Mouse (Mus musculus): ENCODE data around the gene Spata13.

The Spata13 gene

DNA sequence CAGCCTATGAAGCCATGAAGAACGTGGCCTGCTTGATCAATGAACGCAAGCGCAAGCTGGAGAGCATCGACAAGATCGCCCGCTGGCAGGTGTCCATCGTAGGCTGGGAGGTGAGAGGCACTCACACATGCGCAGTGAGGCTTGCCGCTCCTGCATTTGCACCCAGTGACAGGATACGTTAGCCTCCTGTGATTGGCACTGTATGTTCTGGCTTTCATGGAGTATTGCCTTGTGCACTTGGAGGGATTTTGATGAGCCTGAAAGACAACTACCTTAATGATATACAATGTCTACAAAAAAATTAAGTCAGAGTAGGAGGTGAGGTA is 120.0 kb downstream of the Spata13 start:
- DNase-seq: no peak

GRCm38 (mm10) chr14:60754656-60755055 is 120.9 kb downstream of the Spata13 start:
- DNase-seq: no peak

- no peak for DNase-seq
Observed at GRCm38 (mm10) chr14:60756271-60756670, 122.5 kb downstream of the Spata13 start.

DNA sequence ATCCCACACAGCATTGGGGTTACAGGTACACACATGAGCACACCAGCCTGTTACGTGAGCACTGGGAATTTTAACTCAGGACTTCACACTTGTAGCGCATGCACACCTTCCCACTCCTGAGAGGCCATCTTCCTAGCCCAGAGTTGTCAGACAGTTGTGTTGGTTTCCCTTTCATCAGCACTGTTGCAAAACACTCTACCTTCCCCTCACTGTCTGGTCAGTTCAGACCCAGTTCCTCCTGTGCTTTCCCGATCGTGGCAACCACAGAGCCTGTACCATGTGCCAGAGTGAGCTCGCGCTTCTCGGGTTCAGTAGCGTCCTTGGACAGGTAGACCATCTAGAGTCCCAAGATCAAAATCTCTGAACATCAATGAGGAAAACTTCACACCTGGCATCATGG is 123.5 kb downstream of the Spata13 start:
- DNase-seq: no peak

DNA sequence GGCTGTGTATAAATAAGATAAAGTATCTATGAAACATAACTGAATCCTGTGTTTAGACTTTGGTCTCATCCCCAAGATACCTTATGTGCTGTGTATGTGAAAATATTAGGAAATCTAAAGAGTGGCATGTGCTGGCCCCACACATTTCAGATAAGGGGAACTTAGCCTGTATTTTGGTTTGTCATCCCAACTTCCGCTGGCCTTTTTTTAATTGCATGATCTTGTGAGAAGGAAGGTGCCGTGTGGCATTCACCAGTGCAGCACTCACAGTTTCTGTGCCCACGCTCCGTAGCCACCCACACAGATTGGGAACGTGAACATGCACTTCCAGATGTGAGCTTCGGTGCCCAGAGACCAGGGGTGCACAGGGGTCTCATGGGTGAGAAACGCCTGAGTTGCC is 123.9 kb downstream of the Spata13 start:
- no peak for DNase-seq

DNA sequence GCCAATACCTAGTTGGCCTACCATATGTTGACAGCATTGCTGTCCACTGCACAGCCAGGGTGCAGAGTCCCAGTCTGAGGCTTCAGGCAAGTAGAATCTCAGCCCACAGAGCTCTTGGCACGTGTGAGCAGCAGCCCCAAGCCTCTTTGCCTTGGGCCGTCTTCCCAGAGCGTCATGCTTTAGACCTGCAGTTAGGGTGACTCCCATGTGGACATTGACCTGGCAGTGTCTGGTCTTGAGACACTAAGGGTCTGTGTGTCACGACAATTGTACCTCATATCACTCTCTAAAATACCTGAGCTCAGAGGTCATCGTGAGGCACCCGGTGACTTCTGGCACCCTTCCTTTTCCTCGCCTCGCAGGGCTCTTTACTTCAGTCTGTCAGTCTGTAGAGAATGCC is 125.3 kb downstream of the Spata13 start:
- DNase-seq: no peak

DNA sequence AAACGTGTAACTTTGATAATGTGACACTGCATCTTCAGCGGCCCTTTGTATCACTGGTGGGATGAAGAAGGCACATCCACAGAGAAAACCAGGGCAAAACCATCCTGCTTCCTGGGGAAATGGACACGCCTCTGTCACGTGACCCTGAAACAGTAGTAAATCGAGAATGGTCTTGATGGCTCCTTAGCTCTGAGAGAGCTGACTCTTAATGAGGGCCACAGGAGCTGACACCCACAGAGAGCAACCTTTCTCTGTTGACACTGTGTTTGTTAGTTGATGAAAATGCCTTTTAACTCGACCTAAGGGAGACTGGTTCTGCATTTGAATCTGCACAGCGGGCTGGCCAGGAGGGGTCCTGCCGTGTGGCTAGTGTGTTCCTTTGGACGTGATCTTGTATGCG is 128.0 kb downstream of the Spata13 start:
- no peak for DNase-seq

DNA sequence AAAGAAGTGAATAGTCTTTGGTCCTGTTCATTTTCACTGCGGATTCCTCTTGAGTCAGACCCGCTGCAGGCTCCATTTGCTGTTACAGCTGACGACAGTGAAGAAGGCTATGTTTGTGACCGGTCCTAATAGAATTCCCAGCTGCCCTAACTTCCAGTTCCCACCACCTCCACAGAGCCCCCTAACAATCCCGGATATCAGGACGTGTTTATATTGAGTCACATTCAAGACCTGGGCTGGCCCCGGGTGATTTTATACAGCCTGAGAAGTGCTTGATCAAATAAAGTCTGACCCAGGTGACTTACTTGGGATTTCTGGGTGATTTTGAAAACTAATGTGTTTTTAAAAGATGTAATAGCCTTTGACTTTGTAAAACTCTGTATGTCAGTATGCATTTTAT is 129.0 kb downstream of the Spata13 start:
- DNase-seq: no peak

DNA sequence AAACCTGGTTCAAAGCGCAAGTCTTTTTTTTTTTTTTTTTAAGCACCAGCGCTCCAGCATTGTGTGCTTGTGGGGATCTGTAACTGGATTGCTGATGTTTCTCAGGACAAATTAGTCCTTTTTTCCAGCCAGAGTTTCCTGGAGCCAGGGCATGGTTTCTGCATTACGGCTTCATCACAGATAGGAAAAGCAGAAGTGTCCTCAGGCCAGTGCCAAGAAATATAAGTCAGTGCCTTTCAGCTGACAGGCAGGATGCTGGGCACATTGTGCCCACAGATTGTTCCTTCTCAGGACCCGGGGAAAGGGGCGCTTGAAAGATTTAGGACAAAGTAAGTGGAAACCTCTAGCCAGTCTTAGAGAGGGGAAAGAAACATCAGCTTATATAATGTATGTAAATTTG is 129.9 kb downstream of the Spata13 start:
- DNase-seq: no peak

- DNase-seq: no peak
Observed at GRCm38 (mm10) chr14:60764526-60764925, 130.7 kb downstream of the Spata13 start.

DNA sequence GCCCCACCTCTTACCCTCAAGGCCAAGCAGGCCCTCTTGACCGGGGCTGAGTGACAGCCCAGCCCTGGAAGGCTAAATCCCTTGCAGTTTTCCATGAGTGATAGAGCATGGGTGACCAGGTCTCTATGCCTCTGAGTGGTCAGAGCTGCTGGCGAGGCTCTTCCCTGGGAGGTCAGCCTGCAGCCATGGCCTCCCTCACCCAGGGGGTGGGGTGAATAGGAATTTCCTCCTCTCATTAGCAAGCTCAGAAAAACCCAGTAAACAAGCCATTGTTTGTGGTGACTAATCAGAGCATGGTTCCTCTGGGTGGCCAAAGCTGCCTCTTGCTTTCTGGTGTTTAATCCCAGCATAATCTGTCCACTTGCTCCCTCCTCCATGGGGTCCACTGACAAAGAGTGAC is 131.2 kb downstream of the Spata13 start:
- peak; percentile 63 for DNase-seq

- no peak for DNase-seq
Observed at GRCm38 (mm10) chr14:60767884-60768283, 134.1 kb downstream of the Spata13 start, which contains the start of gene C1qtnf9. Gene C1qtnf9 (plus strand): TSS chr14:60768134.

DNA sequence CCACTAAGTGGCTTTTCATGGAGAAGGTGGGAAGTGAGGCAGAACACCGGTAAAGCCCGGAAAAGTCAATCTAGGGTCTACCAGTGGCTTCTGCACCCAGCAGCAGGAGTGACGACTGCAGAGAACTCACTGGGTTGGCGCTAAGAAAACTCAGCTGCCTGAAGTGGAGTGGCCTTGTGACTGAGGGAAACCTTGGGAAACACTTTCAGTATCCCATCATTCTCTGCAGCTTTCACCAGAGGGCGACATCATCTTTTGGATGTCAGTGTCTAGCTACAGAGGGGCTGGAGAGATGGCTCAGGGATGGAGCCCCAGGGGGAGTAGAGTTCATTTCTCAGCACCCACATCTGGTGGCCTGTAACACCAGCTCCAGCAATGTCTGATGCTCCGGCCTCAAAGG is 135.5 kb downstream of the Spata13 start:
- DNase-seq: peak; percentile 45

DNA sequence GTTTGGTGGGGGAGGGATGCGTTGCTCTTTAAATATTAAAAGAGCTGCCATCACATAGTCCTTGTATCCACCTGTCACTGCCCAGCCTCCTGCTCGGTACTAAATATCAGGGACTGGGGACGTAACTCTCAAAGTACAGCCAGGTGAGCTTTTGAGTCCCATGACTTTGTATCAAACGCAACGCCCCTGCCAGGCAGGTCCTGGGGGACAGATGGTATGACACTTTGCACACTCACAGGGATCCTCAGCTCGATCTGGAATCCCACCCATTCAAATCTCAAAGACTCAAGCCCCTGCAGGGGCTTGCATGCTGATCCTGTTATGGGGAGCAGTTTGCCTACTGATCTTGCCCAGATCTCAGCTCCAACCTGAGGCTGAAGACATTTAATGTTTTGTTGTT is 136.8 kb downstream of the Spata13 start:
- DNase-seq: no peak

DNA sequence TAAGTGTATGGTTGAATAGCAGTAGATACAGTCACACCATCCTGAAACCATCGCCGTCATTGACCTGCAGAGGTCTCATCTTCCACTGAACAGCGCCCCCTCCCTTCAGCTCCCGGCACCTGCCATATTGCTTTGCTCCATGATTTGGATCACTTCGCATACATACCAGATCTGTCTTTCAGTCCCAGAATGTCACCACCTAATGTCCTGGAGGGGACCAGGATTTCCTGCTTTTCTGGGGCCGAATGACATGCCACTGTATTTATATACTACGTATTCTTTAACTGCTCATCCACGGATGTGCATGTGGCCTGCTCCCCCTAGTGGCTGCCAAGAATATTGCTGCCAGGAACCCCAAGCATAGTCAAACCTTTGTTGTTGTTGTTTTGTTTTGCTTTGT is 137.3 kb downstream of the Spata13 start:
- peak; percentile 84 for DNase-seq

DNA sequence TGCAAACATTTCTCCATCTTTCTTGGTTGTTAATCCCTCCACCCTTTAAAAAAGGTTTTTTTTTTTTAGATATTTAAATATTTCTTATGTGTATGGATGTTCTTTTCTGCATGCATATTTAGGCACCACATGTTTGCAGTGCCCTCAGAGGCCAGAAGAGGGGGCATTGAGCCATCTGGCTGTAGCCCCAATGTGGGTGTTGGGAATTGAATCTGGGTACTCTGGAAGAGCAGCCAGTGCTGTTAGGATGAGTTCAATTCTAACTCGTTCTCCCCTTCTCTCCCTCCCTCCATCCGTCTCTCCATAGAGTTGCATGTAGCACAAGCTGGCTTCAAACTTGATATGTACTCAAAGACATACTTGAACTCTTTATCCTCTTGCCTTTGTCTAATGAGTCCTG is 139.7 kb downstream of the Spata13 start:
- no peak for DNase-seq

DNA sequence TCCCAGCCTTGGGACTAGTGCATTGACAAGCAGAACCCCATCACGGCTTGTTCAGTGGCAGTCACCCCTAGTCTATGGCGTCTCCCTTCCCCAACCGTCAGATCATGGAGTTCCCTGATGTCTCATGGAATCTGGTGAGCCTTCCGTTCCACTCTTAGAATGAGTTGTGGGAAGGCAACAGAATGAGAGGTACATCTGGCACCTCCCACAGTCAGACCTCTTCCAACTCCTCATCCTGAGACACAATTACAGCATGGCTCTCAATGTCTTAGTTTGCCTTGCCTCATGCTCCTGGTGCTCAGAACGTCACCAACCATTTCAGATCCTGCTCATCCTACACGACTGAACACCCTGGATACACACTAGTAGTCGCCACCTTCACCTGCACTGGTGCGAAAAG is 142.7 kb downstream of the Spata13 start:
- no peak for DNase-seq

GRCm38 (mm10) chr14:60777485-60777919 is 143.7 kb downstream of the Spata13 start:
- DNase-seq: no peak

DNA sequence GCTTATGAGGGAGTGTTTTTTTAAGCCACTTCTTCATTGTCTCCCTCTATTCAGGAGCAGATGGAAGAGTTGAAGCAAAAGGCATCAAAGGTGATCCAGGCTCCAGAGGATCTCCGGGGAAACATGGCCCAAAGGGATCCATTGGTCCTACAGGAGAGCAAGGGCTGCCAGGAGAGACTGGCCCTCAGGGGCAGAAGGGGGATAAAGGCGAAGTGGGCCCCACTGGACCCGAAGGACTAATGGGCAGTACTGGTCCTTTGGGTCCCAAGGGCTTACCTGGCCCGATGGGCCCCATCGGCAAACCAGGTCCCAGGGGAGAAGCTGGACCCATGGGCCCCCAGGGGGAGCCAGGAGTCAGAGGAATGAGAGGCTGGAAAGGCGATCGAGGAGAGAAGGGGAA is 145.4 kb downstream of the Spata13 start:
- no peak for DNase-seq

GRCm38 (mm10) chr14:60782121-60782656 is 148.4 kb downstream of the Spata13 start:
- DNase-seq: no peak

GRCm38 (mm10) chr14:60783196-60783595 is 149.4 kb downstream of the Spata13 start:
- DNase-seq: no peak

DNA sequence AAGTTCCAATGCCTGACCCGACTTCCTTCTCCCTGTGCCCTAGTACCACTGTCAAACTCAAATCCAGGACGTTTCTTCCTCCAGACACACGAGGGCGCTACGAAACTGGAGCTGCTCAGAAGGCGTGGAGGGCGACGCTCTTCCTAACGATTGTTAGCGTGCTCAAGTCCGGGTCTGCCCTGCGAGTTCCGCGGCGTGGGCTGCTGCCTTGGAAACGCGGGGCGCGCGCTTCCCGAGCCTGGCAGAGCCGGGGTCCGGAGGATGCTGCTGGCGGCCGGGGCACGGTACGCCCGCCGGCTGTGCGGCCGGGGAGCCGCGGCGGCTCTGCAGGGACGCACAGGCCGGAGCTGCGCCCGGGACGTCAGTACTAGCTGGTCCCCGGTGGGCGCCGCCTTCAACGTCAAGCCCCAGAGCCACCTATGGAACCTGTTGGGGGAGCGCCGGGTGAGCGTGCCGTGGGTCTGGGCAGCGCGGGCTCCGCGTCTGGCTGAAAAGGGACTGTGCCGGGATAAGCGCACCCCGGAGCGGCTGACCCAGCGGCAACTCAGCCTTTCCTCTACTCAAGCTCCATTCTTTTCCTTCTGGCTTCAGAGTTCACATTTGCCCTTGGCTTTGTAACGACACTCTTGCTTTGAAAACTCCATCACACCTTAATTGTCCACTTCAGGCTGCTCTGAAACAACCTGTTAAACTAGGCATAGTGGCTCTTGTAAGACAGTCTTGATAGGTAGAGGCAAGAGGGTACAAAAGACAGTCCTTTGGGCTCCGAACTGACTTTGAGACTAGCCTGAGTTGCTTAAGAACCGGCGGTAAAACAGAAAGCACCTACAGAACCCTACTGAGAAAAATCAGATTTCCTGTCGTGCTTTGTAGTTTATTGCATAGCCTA is 150.9 kb downstream of the Spata13 start, which contains the start of gene Mipep:
TSS of gene Mipep (plus strand) at position 147 of the 889 bp plus-strand sequence.
- peak; percentile 92 for DNase-seq

DNA sequence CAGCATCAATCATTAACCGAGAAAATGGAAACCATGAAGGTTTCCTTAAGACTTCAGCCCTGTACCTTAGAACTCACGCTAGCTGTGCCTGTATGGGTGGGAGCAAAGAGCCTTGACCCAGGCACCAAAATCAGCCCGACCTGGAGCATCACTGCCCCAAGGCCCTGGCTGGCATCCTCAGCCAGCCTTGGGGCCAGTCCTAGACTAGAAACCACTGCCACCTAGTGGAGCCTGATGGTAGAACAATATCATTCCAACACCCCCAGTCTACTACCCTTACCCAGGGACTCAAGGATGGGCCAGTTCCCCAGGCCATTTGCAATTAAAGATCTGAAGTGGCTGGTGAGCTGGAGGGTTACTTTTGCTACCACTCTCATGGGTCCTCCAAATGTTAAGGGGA is 156.3 kb downstream of the Spata13 start:
- DNase-seq: peak; percentile 72

DNA sequence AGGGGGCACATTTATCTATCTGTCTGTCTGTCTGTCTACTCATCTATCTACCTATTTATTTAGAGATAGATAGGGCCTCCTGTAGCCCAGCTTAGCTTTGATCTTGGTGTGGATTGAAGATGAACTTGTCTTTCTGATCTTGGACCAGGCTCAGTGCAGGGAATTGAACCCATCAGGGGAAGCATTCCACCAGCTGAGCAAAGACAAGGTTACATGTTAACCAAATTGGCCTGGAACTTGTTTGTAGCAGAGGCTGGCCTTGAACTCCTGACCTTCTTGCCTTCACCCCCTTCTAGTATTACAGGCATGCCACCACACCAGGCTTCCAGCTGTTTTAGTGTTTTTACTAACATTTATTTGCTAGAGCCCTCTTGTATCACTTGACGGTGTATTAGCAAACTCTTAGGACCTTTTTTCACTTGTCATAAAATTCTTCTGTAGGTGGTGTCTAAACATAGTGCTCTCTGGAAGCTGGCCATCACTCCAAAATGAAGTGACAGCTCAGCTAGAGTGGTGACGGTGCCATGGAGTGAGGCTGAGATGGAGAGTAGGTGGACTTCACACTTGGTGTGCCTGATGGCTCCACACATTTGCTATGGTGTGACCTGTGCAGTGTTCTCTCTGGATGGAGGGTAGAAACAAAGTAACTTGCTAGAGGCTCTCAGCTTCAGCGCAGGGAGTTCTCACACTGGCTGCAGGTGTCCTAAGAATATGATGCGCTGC is 163.0 kb downstream of the Spata13 start:
- DNase-seq: no peak

Data from lung, postnatal 10 days (tissue).